Mouse (Mus musculus): ENCODE measurements around the gene Tsga13. TPM values are rescaled to one million over a fixed set of nuclear protein-coding genes. Genes with fewer than 3 reads are reported as not detected.

Gene Tsga13
- polyA plus RNA-seq (2014; fragmentation: Illumina TruSeq; extraction: RNeasy Lipid Tissue Mini Kit (QIAGEN cat#74804); ENCODE audit: low read depth, low replicate concordance): not detected

DNA sequence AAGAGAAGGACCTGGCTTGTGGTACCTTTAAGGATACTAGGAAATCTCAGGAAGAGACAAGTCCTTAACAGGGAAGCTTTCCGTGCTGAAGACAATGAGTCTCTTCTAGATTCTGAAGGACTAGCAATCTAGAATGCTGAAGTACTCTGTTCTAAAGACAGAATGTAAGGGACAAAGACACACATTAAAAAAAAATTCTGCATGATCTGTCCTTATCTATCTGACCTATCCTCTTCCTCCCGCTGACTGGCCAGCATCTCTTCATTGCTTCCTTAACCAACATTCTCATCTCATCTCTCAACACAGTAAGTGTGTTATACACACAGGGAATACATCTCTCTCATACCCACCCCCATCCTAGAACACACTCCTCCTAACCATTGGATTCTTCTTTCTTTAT lies at the start of gene Tsga13:
Gene Tsga13 (minus strand): TSS at position 101 of the 400 bp plus-strand sequence.

DNA sequence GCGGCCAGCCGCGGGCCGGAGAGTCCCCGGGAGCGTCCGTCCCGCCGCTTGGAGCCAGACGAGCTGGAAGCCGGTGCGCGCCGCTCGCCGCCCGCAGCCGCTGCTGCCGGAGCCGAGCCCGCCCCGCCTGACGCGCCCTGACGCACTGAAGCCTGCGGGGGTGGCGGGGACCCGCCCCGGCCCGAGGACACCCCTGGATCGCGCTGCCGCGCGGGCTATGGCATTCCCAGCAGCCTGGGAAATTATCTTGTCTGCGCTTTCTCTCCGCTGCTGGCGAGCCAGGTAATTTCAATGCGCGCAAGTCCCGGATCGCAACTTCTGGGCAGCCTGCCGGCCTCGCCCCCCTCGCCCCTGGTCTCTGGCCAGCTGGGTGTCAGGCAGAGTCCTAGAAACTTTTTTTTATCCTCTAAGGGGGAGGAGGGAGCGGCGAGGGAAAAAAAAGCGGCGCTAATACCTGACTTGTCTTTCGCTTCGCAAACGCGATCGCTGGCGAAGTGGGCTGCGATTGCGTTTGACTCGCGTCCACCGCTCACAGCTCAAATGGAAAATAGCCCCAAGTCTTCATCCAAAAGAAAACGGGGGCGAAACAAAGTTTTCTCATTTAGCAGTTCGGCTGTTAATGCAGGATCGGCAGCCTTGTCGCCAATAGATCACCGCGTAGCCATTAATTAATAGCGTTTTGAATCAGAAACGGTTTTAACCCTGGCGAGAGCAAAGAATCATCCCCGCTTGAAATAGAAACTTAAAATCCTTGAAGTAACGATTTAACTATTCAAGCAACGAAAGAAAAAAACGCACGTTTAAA lies 43.6 kb upstream of the Tsga13 start, which contains the start of gene Klf14:
Gene Klf14 (minus strand): TSS at position 343 of the 805 bp plus-strand sequence.

DNA sequence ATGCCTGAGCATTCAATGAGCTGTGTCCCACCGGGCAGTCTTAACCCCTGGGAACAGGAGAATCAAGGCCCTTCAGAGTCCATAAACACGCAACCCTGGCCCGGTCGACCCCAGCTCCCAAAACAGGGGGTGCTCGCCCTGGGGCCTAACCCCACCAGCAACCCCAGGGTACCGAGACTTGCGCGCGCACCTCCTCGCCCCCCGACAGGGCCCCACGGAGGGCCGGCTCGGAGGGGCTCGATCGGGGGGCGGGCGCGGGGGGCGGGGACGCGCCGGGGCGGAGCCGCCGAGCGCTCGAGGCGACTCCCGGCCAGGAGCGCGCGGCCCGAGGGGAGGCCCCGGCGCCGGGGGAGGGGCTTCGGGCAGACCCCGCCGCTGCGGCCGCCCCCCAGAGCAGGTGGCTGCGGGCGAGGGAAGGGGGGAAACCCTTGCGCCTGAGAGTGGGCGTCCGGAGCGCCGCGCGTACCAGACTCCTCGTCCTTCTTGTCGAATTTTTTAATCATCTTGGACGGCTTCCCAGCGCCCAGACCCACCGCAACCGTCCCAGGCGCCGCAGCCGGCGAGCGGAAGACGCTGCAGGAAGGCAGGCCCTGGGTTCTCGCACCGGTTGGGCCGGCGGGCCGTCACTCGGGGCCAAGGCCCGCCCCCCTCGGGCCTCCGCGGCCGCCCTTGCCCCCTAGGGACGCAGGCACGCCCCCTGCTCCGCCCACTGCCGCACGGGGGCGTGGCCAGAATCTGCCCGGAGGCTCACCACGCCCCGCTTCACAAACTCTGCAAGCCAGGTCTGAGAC lies 19.0 kb downstream of the Tsga13 start, which contains the start of gene Copg2:
Gene Copg2 (minus strand): TSS at position 600 of the 791 bp plus-strand sequence.

Other genes starting within 250 kb of the Tsga13 start
- 3.0 TPM for gene Cep41, start 221.8 kb downstream of the Tsga13 start, polyA plus RNA-seq (2014; fragmentation: Illumina TruSeq; extraction: RNeasy Lipid Tissue Mini Kit (QIAGEN cat#74804); ENCODE audit: low read depth, low replicate concordance)
- gene Mest, start 192.0 kb downstream of the Tsga13 start, polyA plus RNA-seq (2014; fragmentation: Illumina TruSeq; extraction: RNeasy Lipid Tissue Mini Kit (QIAGEN cat#74804); ENCODE audit: low read depth, low replicate concordance): 3.5 TPM
- 27.7 TPM for gene Copg2, start 18.8 kb downstream of the Tsga13 start, polyA plus RNA-seq (2014; fragmentation: Illumina TruSeq; extraction: RNeasy Lipid Tissue Mini Kit (QIAGEN cat#74804); ENCODE audit: low read depth, low replicate concordance)
- not detected for gene Klf14, start 43.5 kb upstream of the Tsga13 start, polyA plus RNA-seq (2014; fragmentation: Illumina TruSeq; extraction: RNeasy Lipid Tissue Mini Kit (QIAGEN cat#74804); ENCODE audit: low read depth, low replicate concordance)

All from heart, adult 10 weeks (tissue).